Mouse (Mus musculus): ENCODE data around the gene Slc9a2. TPM values are rescaled to one million over a fixed set of nuclear protein-coding genes. Genes with fewer than 3 reads are reported as not detected.
"Not testable (repeated sequence)": the region's sequence is repeated elsewhere in the genome, so short reads cannot be mapped to it uniquely, and the experiment has no call there.

Slc9a2 gene
- polyA plus RNA-seq, 1 experiment from 2014 or later = 0.11 TPM

- H3K4me1 ChIP-seq (ENCODE audit: insufficient read depth, low read depth, low read length) = no peaks in the 10 kb centered on the region
- no peak overlapping the region for H3K27ac ChIP-seq (ENCODE audit: low read length)
These were observed 22.3 kb upstream of the Slc9a2 start for GRCm38 (mm10) chr1:40657978-40658496.

GRCm38 (mm10) chr1:40659017-40659416 lies 21.4 kb upstream of the Slc9a2 start:
- WGBS = 32% methylated on average over 12 of the region's 12 CpGs
- Histone ChIP-seq H3K4me2 (replicated peaks; ENCODE audit: low read depth, low read length) (no peak overlapping the region), H3K36me3 (ENCODE audit: insufficient read depth, low read length) (no peaks in the 10 kb centered on the region), H3K9me3 (ENCODE audit: low read length) (no peaks in the 10 kb centered on the region), H3K9ac (replicated peaks; ENCODE audit: low read depth) (no peak overlapping the region), H3K27ac (ENCODE audit: low read length) (no peak overlapping the region), H3K4me1 (ENCODE audit: insufficient read depth, low read depth, low read length) (no peaks in the 10 kb centered on the region), H3K4me3 (ENCODE audit: low read depth, low read length) (no peak overlapping the region), H3K27me3 (replicated peaks; ENCODE audit: insufficient read depth, low read length) (no peaks in the 10 kb centered on the region)
- TF ChIP-seq CTCF (IDR thresholded peaks at IDR 0.05) (no peak), EP300 (IDR thresholded peaks at IDR 0.05) (no peak)
- ATAC-seq (no peak), DNase-seq (ENCODE audit: low spot score) (no peak)

More at GRCm38 (mm10) chr1:40657978-40658496, 22.3 kb upstream of the Slc9a2 start:
- peak; percentile 27 for DNase-seq (ENCODE audit: low spot score)
- H3K4me2 ChIP-seq (replicated peaks; ENCODE audit: low read depth, low read length) = no peak overlapping the region
- no peak overlapping the region for H3K9ac ChIP-seq (replicated peaks; ENCODE audit: low read depth)
- ATAC-seq = no peak
- WGBS = 50% methylated on average over 8 of the region's 8 CpGs
- no peaks in the 10 kb centered on the region for H3K27me3 ChIP-seq (replicated peaks; ENCODE audit: insufficient read depth, low read length)
- no peaks in the 10 kb centered on the region for H3K9me3 ChIP-seq (ENCODE audit: low read length)
- no peaks in the 10 kb centered on the region for H3K36me3 ChIP-seq (ENCODE audit: insufficient read depth, low read length)
- TF ChIP-seq EP300 (IDR thresholded peaks at IDR 0.05) = no peak
- peak; percentile 73 for TF ChIP-seq CTCF (IDR thresholded peaks at IDR 0.05)
- no peak overlapping the region for H3K4me3 ChIP-seq (ENCODE audit: low read depth, low read length)

- Histone ChIP-seq H3K9ac (replicated peaks; ENCODE audit: low read depth) (no peak overlapping the region), H3K27me3 (replicated peaks; ENCODE audit: insufficient read depth, low read length) (no peaks in the 10 kb centered on the region), H3K27ac (ENCODE audit: low read length) (no peak overlapping the region), H3K4me1 (ENCODE audit: insufficient read depth, low read depth, low read length) (no peaks in the 10 kb centered on the region), H3K4me3 (ENCODE audit: low read depth, low read length) (no peak overlapping the region), H3K4me2 (replicated peaks; ENCODE audit: low read depth, low read length) (no peak overlapping the region), H3K9me3 (ENCODE audit: low read length) (no peaks in the 10 kb centered on the region), H3K36me3 (ENCODE audit: insufficient read depth, low read length) (no peaks in the 10 kb centered on the region)
- no peak for DNase-seq (ENCODE audit: low spot score)
- WGBS = 24% methylated on average over 9 of the region's 9 CpGs
- ATAC-seq = no peak
- TF ChIP-seq EP300 (IDR thresholded peaks at IDR 0.05) (no peak), CTCF (IDR thresholded peaks at IDR 0.05) (no peak)
These were observed 20.9 kb upstream of the Slc9a2 start for GRCm38 (mm10) chr1:40659496-40659895.

GRCm38 (mm10) chr1:40660838-40661237 lies 19.5 kb upstream of the Slc9a2 start:
- Histone ChIP-seq H3K9ac (replicated peaks; ENCODE audit: low read depth) (no peak overlapping the region), H3K27ac (ENCODE audit: low read length) (no peak overlapping the region), H3K27me3 (replicated peaks; ENCODE audit: insufficient read depth, low read length) (no peaks in the 10 kb centered on the region), H3K9me3 (ENCODE audit: low read length) (no peaks in the 10 kb centered on the region), H3K4me3 (ENCODE audit: low read depth, low read length) (no peak overlapping the region), H3K4me2 (replicated peaks; ENCODE audit: low read depth, low read length) (no peak overlapping the region), H3K36me3 (ENCODE audit: insufficient read depth, low read length) (no peaks in the 10 kb centered on the region), H3K4me1 (ENCODE audit: insufficient read depth, low read depth, low read length) (no peaks in the 10 kb centered on the region)
- no peak for DNase-seq (ENCODE audit: low spot score)
- WGBS = 79% methylated on average over 6 of the region's 6 CpGs
- TF ChIP-seq EP300 (IDR thresholded peaks at IDR 0.05) (no peak), CTCF (IDR thresholded peaks at IDR 0.05) (no peak)
- ATAC-seq = no peak

- 27% methylated on average over 12 of the region's 12 CpGs for WGBS
- H3K36me3 ChIP-seq (ENCODE audit: insufficient read depth, low read length) = no peaks in the 10 kb centered on the region
- H3K4me3 ChIP-seq (ENCODE audit: low read depth, low read length) = no peak overlapping the region
- H3K4me1 ChIP-seq (ENCODE audit: insufficient read depth, low read depth, low read length) = no peaks in the 10 kb centered on the region
- no peaks in the 10 kb centered on the region for H3K9me3 ChIP-seq (ENCODE audit: low read length)
- no peak overlapping the region for H3K27ac ChIP-seq (ENCODE audit: low read length)
- ATAC-seq = 0 out of 2 replicates have a peak, but pooled peaks have one; percentile 6
- TF ChIP-seq CTCF (IDR thresholded peaks at IDR 0.05) = no peak
- TF ChIP-seq EP300 (IDR thresholded peaks at IDR 0.05) = no peak
- DNase-seq (ENCODE audit: low spot score) = peak; percentile 32
- no peak overlapping the region for H3K4me2 ChIP-seq (replicated peaks; ENCODE audit: low read depth, low read length)
- H3K27me3 ChIP-seq (replicated peaks; ENCODE audit: insufficient read depth, low read length) = no peaks in the 10 kb centered on the region
- no peak overlapping the region for H3K9ac ChIP-seq (replicated peaks; ENCODE audit: low read depth)
These were observed 14.7 kb upstream of the Slc9a2 start for GRCm38 (mm10) chr1:40665401-40666370.

- not testable (repeated sequence) for DNase-seq (ENCODE audit: low spot score); H3K27ac ChIP-seq (ENCODE audit: low read length); H3K27me3 ChIP-seq (replicated peaks; ENCODE audit: insufficient read depth, low read length); H3K4me2 ChIP-seq (replicated peaks; ENCODE audit: low read depth, low read length); H3K4me1 ChIP-seq (ENCODE audit: insufficient read depth, low read depth, low read length); H3K9ac ChIP-seq (replicated peaks; ENCODE audit: low read depth); H3K4me3 ChIP-seq (ENCODE audit: low read depth, low read length); ATAC-seq; H3K9me3 ChIP-seq (ENCODE audit: low read length); H3K36me3 ChIP-seq (ENCODE audit: insufficient read depth, low read length)
- 0% methylated on average over 2 of the region's 3 CpGs for WGBS
These were observed 12.9 kb upstream of the Slc9a2 start for GRCm38 (mm10) chr1:40667442-40667841.
